Mouse (Mus musculus) heart, embryonic 12.5 days (tissue): ENCODE measurements around the gene Ralgps1. TPM values are rescaled to one million over a fixed set of nuclear protein-coding genes. Genes with fewer than 3 reads are reported as not detected.

Experiments
- ATAC-seq: fragments of 200-750 bp; cut with Nextera tagmentation; 2 replicates; pipeline ENCODE4 v1.8.0; 2017; ENCODE audit warnings: moderate TSS enrichment, moderate library complexity; ENCODE audit not compliant: insufficient number of reproducible peaks, low FRiP score
- H3K27ac ChIP-seq: fragments of 300-500 bp; sonication (generic); 2 replicates; pipeline ENCODE4 v1.5.1; 2016; ENCODE audit warnings: mild to moderate bottlenecking, moderate library complexity; ENCODE audit not compliant: poor library complexity, severe bottlenecking
- H3K27me3 ChIP-seq: fragments of 300-500 bp; sonication (generic); replicated peaks from 2 replicates; pipeline ENCODE4 v1.6.1; 2016; ENCODE audit warnings: mild to moderate bottlenecking, moderate library complexity
- H3K36me3 ChIP-seq: fragments of 300-500 bp; sonication (generic); 2 replicates; pipeline ENCODE4 v1.6.1; 2016; ENCODE audit warnings: mild to moderate bottlenecking, moderate library complexity
- H3K4me1 ChIP-seq: fragments of 300-500 bp; sonication (generic); replicated peaks from 2 replicates; pipeline ENCODE4 v1.6.1; 2016; ENCODE audit warnings: mild to moderate bottlenecking
- H3K4me2 ChIP-seq: fragments of 300-500 bp; sonication (generic); 2 replicates; pipeline ENCODE4 v1.6.1; 2016; ENCODE audit warnings: mild to moderate bottlenecking, moderate library complexity
- H3K4me3 ChIP-seq: fragments of 300-500 bp; sonication (generic); 2 replicates; pipeline ENCODE4 v1.5.1; 2016; ENCODE audit warnings: mild to moderate bottlenecking
- H3K9ac ChIP-seq: fragments of 300-500 bp; sonication (generic); 2 replicates; pipeline ENCODE4 v1.6.1; 2016; ENCODE audit warnings: mild to moderate bottlenecking, moderate library complexity
- H3K9me3 ChIP-seq: fragments of 300-500 bp; sonication (generic); replicated peaks from 2 replicates; pipeline ENCODE4 v1.6.1; 2016; ENCODE audit warnings: mild to moderate bottlenecking, moderate library complexity
- WGBS: fragments of 180-500 bp; shearing (Covaris S2); methylation state at CpG from one replicate; pipeline ENCODE4 v1.1.7; 2016; 5-methylcytosine and 5-hydroxymethylcytosine counted together
- polyA plus RNA-seq: library from polyadenylated mRNA; unstranded; fragments of >200 nt; fragmentation: Nextera tagmentation; extraction: Ambion mirVana; gene quantifications from 2 replicates; pipeline ENCODE4 v1.2.1, GENCODE M21; 2016

Ralgps1 gene
- polyA plus RNA-seq, 1 experiment from 2014 or later: 6.3 TPM

- 73% methylated on average over 2 of the region's 2 CpGs for WGBS
- ATAC-seq: no peak
- no peak overlapping the region for H3K4me3 ChIP-seq
- H3K4me2 ChIP-seq: no peak overlapping the region
- H3K9ac ChIP-seq: no peak overlapping the region
- no peaks in the 10 kb centered on the region for H3K27me3 ChIP-seq
- H3K4me1 ChIP-seq: peaks cover 60% of the 10 kb centered on the region
- no peaks in the 10 kb centered on the region for H3K36me3 ChIP-seq
- H3K27ac ChIP-seq: no peak overlapping the region
- no peaks in the 10 kb centered on the region for H3K9me3 ChIP-seq
These were observed 50.3 kb downstream of the Ralgps1 start for GRCm38 (mm10) chr2:33321031-33321430.

DNA sequence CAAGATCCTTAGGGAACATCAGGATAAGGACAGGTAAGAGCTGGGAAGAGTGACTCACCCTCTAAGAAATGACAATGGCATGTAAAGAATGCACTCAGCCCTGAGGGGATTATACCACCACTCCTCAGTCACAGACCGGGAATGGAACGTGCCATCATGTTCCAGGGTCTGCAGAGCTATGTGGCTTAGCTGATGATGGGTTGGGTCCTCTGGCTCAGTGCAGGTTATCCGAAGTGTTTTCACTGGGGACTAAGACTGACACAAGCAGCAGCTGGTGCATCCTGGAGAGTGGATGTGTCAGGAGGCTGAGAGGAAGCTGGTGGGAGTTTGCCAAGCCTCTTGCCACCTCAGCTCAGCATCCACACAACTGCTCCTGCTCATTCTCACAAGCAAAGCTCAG, 50.7 kb downstream of the Ralgps1 start:
- H3K27me3 ChIP-seq: no peaks in the 10 kb centered on the region
- H3K36me3 ChIP-seq: no peaks in the 10 kb centered on the region
- no peak overlapping the region for H3K27ac ChIP-seq
- H3K4me3 ChIP-seq: no peak overlapping the region
- no peak overlapping the region for H3K4me2 ChIP-seq
- H3K9ac ChIP-seq: no peak overlapping the region
- no peak for ATAC-seq
- 27% methylated on average over 3 of the region's 3 CpGs for WGBS
- H3K4me1 ChIP-seq: peaks cover 65% of the 10 kb centered on the region
- no peaks in the 10 kb centered on the region for H3K9me3 ChIP-seq

DNA sequence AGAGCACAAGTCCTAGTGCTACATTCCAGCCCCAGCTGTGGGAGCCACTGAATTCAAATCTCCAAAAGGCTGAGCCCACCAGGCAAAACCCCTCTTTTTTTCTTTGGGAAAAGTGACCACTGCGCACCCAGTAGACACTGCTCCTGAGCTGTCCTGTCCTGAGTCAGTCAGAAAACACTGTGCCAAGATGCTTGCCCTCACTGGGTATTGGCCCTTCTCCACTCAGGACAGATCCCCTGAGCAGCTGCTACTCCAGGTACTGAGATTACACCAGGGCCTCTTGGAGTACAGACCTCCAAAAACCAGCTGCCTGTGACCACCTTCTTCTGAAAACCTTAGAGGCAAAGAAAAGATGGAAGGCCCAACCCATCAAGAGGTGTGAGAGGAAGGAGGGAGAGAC, 51.4 kb downstream of the Ralgps1 start:
- ATAC-seq: no peak
- 100% methylated on average over 1 of the region's 1 CpGs for WGBS
- Histone ChIP-seq H3K27me3 (no peaks in the 10 kb centered on the region), H3K36me3 (no peaks in the 10 kb centered on the region), H3K4me2 (no peak overlapping the region), H3K4me3 (no peak overlapping the region), H3K27ac (no peak overlapping the region), H3K9ac (no peak overlapping the region), H3K9me3 (no peaks in the 10 kb centered on the region), H3K4me1 (peaks cover 68% of the 10 kb centered on the region)

DNA sequence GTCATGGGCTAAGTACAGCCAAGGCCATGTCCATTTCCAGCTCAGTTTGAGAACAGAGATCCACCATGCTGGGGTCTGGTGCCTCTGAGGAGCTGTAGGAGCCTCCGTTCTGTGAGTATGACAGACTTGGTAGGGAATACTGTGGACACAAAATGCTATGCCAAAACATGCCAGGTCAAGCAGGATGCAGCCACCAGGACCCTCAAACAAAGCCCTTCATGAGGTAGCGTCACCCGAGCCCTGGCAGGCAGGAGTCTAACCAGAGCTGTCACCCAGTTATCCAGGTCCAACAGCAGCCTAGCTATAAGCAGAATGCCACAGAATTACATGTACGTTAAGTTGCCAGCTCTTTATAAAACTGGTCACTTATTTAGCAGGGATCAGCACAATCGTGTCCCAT, 51.8 kb downstream of the Ralgps1 start:
- Histone ChIP-seq H3K9me3 (no peaks in the 10 kb centered on the region), H3K4me2 (no peak overlapping the region), H3K27ac (no peak overlapping the region), H3K36me3 (no peaks in the 10 kb centered on the region), H3K4me3 (no peak overlapping the region), H3K27me3 (no peaks in the 10 kb centered on the region), H3K9ac (no peak overlapping the region), H3K4me1 (peaks cover 71% of the 10 kb centered on the region)
- 78% methylated on average over 5 of the region's 5 CpGs for whole genome bisulfite sequencing
- no peak for ATAC-seq

DNA sequence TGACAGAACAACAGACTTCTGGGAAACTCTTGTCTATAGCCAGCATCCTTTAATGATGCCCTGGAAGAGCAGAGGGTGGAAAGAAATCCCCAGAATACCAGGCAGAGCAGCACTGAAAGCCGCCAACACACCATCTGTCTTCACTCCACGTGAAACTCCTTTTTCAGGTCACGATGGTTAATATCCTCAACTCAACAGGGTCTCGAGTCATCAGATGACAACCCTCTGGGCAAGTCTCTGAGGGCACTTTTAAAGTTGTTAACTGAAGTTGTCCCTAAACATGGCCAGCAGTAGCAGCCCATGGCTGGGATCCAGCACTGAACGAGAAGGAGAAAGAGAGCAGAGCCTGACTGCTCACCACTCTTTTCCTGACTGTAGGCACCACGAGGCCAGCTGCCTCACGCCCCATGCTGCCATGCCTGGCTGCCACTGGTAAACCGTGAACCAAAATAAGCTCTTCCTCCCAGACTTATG, 52.8 kb downstream of the Ralgps1 start:
- Histone ChIP-seq H3K4me3 (no peak overlapping the region), H3K4me1 (peaks cover 68% of the 10 kb centered on the region), H3K9ac (no peak overlapping the region), H3K9me3 (no peaks in the 10 kb centered on the region), H3K36me3 (no peaks in the 10 kb centered on the region), H3K27me3 (no peaks in the 10 kb centered on the region), H3K27ac (no peak overlapping the region), H3K4me2 (no peak overlapping the region)
- WGBS: 55% methylated on average over 8 of the region's 8 CpGs
- ATAC-seq: no peak

DNA sequence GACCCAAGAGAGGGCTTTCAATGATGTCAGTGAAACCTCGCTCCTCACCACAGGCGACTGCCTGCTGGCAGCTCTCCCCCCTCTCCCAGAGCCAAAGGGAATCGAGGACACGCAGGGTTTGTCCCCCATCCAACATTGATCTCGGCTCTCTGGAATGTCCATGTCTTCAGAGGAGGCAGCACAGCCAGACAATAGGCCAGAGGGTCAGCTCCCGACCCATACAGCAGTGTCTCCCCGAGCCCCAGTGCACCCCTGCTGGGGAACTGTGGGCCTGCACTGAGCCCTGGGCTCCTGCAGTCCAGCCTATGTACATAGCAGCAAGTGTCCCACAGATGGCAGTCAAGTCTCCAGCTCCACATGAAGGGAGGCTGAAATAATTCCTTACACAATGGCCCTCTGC, 54.8 kb downstream of the Ralgps1 start:
- Histone ChIP-seq H3K27me3 (no peaks in the 10 kb centered on the region), H3K27ac (peak overlapping the region; percentile 70; the same call in 1 of the 2 replicates), H3K4me1 (peaks cover 64% of the 10 kb centered on the region), H3K4me2 (no peak overlapping the region), H3K4me3 (no peak overlapping the region), H3K36me3 (no peaks in the 10 kb centered on the region), H3K9ac (no peak overlapping the region), H3K9me3 (no peaks in the 10 kb centered on the region)
- ATAC-seq: peak; percentile 84
- WGBS: 25% methylated on average over 7 of the region's 7 CpGs

DNA sequence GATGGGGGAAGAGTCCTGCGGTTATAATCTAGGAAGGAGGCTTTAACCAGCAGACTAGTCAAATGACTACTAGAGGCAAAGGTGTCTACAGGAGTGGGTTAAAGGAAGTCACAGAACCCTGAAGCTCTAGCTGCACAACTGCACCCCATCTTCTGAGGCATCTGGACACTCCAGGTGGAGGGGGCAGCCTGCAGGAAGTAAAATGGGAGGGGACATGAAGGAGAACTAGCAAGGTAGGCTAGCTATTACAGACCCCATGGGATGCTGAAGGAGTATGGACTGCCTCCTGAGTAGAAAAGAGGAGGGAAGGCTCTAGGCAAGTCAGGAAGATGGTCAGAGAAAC, 55.3 kb downstream of the Ralgps1 start:
- Histone ChIP-seq H3K4me1 (peaks cover 62% of the 10 kb centered on the region), H3K36me3 (no peaks in the 10 kb centered on the region), H3K9me3 (no peaks in the 10 kb centered on the region), H3K4me3 (no peak overlapping the region), H3K9ac (no peak overlapping the region; the same call in 1 of the 2 replicates), H3K27ac (peak overlapping the region; percentile 70), H3K27me3 (no peaks in the 10 kb centered on the region), H3K4me2 (no peak overlapping the region)
- ATAC-seq: no peak
- WGBS: 82% methylated on average over 1 of the region's 1 CpGs

DNA sequence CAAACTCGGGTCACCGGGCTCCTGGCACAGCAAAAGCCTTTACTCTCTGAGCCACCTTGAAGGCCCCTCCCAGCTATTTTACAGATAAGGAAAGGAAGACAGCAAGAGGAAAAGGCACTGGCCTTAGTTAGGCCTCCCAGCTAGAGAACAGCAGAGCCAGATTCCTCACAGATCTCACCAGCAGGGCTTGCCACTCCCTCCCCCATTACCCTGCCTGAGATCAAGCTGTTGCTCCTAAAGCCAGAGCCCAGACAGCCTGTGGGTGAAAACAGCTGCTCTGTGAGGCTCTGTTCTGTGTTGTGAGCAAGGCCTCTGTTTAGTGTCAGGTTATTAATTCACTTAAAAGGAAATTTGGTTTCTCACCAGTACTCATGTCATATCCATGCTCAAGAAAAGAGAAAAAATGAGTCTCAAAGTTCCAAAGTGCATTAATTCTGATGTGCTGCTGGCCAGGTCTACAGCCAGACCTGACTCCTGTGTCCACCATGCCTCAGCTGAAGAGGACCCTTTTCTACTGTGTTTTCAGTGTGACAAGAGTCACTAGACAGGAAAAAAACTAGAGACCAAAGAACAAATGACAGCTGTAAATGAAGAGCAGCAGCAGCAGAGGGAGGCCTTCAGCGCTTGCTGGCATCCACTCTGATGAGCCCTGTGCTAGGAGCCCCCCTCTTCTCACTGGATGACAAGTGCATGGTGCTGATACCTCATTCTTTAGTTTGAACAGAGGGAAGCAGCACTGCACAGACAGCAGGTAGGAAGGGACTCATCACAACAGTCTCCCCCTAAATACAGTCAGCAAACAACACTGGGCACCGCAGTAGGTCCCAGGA, 55.8 kb downstream of the Ralgps1 start:
- H3K4me3 ChIP-seq: no peak overlapping the region
- H3K27me3 ChIP-seq: no peaks in the 10 kb centered on the region
- no peaks in the 10 kb centered on the region for H3K9me3 ChIP-seq
- no peak overlapping the region for H3K4me2 ChIP-seq
- no peak for ATAC-seq
- peak overlapping the region; percentile 70 for H3K27ac ChIP-seq
- H3K36me3 ChIP-seq: no peaks in the 10 kb centered on the region
- peak overlapping the region; percentile 0; the same call in 1 of the 2 replicates for H3K9ac ChIP-seq
- WGBS: 54% methylated on average over 4 of the region's 4 CpGs
- peaks cover 56% of the 10 kb centered on the region for H3K4me1 ChIP-seq

- H3K4me3 ChIP-seq: no peak overlapping the region
- no peak overlapping the region for H3K4me2 ChIP-seq
- no peaks in the 10 kb centered on the region for H3K36me3 ChIP-seq
- ATAC-seq: no peak
- no peaks in the 10 kb centered on the region for H3K9me3 ChIP-seq
- no peaks in the 10 kb centered on the region for H3K27me3 ChIP-seq
- no peak overlapping the region for H3K27ac ChIP-seq
- 0 out of 2 replicates have a peak, but pooled peaks cover 9% of the 10 kb centered on the region for H3K4me1 ChIP-seq
- 84% methylated on average over 9 of the region's 9 CpGs for WGBS
- no peak overlapping the region for H3K9ac ChIP-seq
These were observed 61.9 kb downstream of the Ralgps1 start for GRCm38 (mm10) chr2:33309426-33309825.

- no peak overlapping the region for H3K4me2 ChIP-seq
- H3K4me3 ChIP-seq: no peak overlapping the region
- no peaks in the 10 kb centered on the region for H3K9me3 ChIP-seq
- H3K36me3 ChIP-seq: no peaks in the 10 kb centered on the region
- no peaks in the 10 kb centered on the region for H3K27me3 ChIP-seq
- ATAC-seq: no peak
- H3K27ac ChIP-seq: no peak overlapping the region
- H3K9ac ChIP-seq: no peak overlapping the region
- peaks cover 20% of the 10 kb centered on the region for H3K4me1 ChIP-seq
- WGBS: 73% methylated on average over 3 of the region's 3 CpGs
These were observed 64.7 kb downstream of the Ralgps1 start for GRCm38 (mm10) chr2:33306565-33306964.

DNA sequence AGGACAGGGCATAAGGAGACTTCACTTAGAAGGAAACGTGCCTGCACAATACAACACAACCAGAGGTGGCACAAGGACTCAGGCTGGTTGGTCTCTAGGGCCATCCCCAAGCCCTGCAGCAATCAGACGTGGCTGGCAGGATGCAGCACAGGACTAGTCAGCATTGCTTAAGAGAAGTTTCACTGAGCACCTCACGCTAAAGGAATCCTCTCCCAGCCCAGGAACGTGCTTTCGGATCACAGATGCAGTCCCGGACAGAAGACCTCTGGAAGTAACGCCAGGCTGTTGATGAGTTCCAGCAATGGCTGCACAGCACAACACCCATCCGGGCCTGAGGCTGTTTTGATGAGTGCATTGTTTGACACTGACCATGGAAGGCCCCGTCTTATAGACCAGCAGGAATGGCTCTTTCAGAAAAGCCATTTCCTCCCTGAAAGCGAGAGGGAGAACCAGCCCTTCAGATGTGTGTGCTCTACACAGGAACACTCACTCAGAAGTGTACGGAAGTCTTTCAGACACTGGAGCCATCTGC, 67.8 kb downstream of the Ralgps1 start:
- H3K4me3 ChIP-seq: no peak overlapping the region
- H3K4me2 ChIP-seq: no peak overlapping the region
- H3K9me3 ChIP-seq: no peaks in the 10 kb centered on the region
- no peak overlapping the region for H3K27ac ChIP-seq
- 69% methylated on average over 11 of the region's 11 CpGs for WGBS
- H3K36me3 ChIP-seq: no peaks in the 10 kb centered on the region
- no peaks in the 10 kb centered on the region for H3K27me3 ChIP-seq
- ATAC-seq: no peak
- no peak overlapping the region for H3K9ac ChIP-seq
- peaks cover 24% of the 10 kb centered on the region for H3K4me1 ChIP-seq
